Mouse (Mus musculus) neural tube, embryonic 15.5 days (tissue): ENCODE data around the gene Nr3c2. TPM values are rescaled to one million over a fixed set of nuclear protein-coding genes. Genes with fewer than 3 reads are reported as not detected.

Experiments used
- ATAC-seq: fragments of 200-750 bp; cut with Nextera tagmentation; 2 replicates; pipeline ENCODE4 v1.8.0; 2017; ENCODE audit warnings: mild to moderate bottlenecking, moderate TSS enrichment, moderate library complexity; ENCODE audit not compliant: low FRiP score
- H3K27ac ChIP-seq: fragments of 300-500 bp; sonication (generic); replicated peaks from 2 replicates; pipeline ENCODE4 v1.5.1; 2015; ENCODE audit warnings: mild to moderate bottlenecking, inconsistent platforms
- H3K27me3 ChIP-seq: fragments of 300-500 bp; sonication (generic); replicated peaks from 2 replicates; pipeline ENCODE4 v1.6.1; 2015; ENCODE audit warnings: inconsistent platforms
- H3K36me3 ChIP-seq: fragments of 300-500 bp; sonication (generic); 2 replicates; pipeline ENCODE4 v1.6.1; 2015; ENCODE audit warnings: inconsistent platforms
- H3K4me1 ChIP-seq: fragments of 300-500 bp; sonication (generic); 2 replicates; pipeline ENCODE4 v1.6.1; 2015; ENCODE audit warnings: inconsistent platforms
- H3K4me2 ChIP-seq: fragments of 300-500 bp; sonication (generic); 2 replicates; pipeline ENCODE4 v1.6.1; 2015; ENCODE audit warnings: inconsistent platforms, mild to moderate bottlenecking, moderate library complexity
- H3K4me3 ChIP-seq: fragments of 300-500 bp; sonication (generic); replicated peaks from 2 replicates; pipeline ENCODE4 v1.5.1; 2015; ENCODE audit warnings: mild to moderate bottlenecking, inconsistent platforms
- H3K9ac ChIP-seq: fragments of 300-500 bp; sonication (generic); replicated peaks from 2 replicates; pipeline ENCODE4 v1.6.1; 2015; ENCODE audit warnings: mild to moderate bottlenecking, inconsistent platforms
- H3K9me3 ChIP-seq: fragments of 300-500 bp; sonication (generic); replicated peaks from 2 replicates; pipeline ENCODE4 v1.6.1; 2016; ENCODE audit warnings: inconsistent platforms
- WGBS: fragments of 180-500 bp; shearing (Covaris S2); methylation state at CpG from one replicate; pipeline ENCODE4 v1.1.7; 2015; ENCODE audit warnings: mixed read lengths; 5-methylcytosine and 5-hydroxymethylcytosine counted together
- polyA plus RNA-seq: library from polyadenylated mRNA; unstranded; fragments of >200 nt; fragmentation: Nextera tagmentation; extraction: Ambion mirVana; gene quantifications from 2 replicates; pipeline ENCODE4 v1.2.1, GENCODE M21; 2015

Gene Nr3c2
- polyA plus RNA-seq, 1 experiment from 2014 or later: 8.5 TPM

- WGBS: 85% methylated on average over 11 of the region's 11 CpGs
- no peak for ATAC-seq
Observed at GRCm38 (mm10) chr8:77294599-77294998, 395.4 kb downstream of the Nr3c2 start.

More at GRCm38 (mm10) chr8:77294599-77294998, 395.4 kb downstream of the Nr3c2 start:
- H3K4me1 ChIP-seq: no peaks in the 10 kb centered on the region
- no peak overlapping the region for H3K9ac ChIP-seq
- no peak overlapping the region for H3K4me3 ChIP-seq
- H3K9me3 ChIP-seq: no peaks in the 10 kb centered on the region
- H3K4me2 ChIP-seq: no peak overlapping the region
- no peaks in the 10 kb centered on the region for H3K27me3 ChIP-seq
- no peak overlapping the region for H3K27ac ChIP-seq
- H3K36me3 ChIP-seq: no peaks in the 10 kb centered on the region
